Mouse (Mus musculus) heart, embryonic 16.5 days (tissue): Measurements from ENCODE around the gene Gm5269. TPM values are rescaled to one million over a fixed set of nuclear protein-coding genes. Genes with fewer than 3 reads are reported as not detected.

Experiments used
- ATAC-seq: fragments of 200-750 bp; cut with Nextera tagmentation; replicated peaks from 2 replicates; pipeline ENCODE4 v1.8.0; 2017; ENCODE audit warnings: moderate number of reproducible peaks; ENCODE audit not compliant: insufficient read depth, low FRiP score; ENCODE audit errors: extremely low read depth
- H3K27ac ChIP-seq: fragments of 300-500 bp; sonication (generic); 2 replicates; pipeline ENCODE4 v1.5.1; 2014; ENCODE audit warnings: mild to moderate bottlenecking, low read length, control low read depth, moderate library complexity
- H3K27me3 ChIP-seq: fragments of 300-500 bp; sonication (generic); 2 replicates; pipeline ENCODE4 v1.6.1; 2014; ENCODE audit warnings: low read length, mixed read lengths; ENCODE audit not compliant: control insufficient read depth, insufficient read depth
- H3K36me3 ChIP-seq: fragments of 300-500 bp; sonication (generic); 2 replicates; pipeline ENCODE4 v1.6.1; 2014; ENCODE audit not compliant: control insufficient read depth, insufficient read depth
- H3K4me1 ChIP-seq: fragments of 300-500 bp; sonication (generic); 2 replicates; pipeline ENCODE4 v1.6.1; 2014; ENCODE audit warnings: low read length, mixed read lengths; ENCODE audit not compliant: control insufficient read depth, insufficient read depth
- H3K4me2 ChIP-seq: fragments of 300-500 bp; sonication (generic); 2 replicates; pipeline ENCODE4 v1.6.1; 2014; ENCODE audit warnings: low read depth, mild to moderate bottlenecking, control low read depth, low read length
- H3K4me3 ChIP-seq: fragments of 300-500 bp; sonication (generic); 2 replicates; pipeline ENCODE4 v1.5.1; 2014; ENCODE audit warnings: mild to moderate bottlenecking, control low read depth, low read length
- H3K9ac ChIP-seq: fragments of 300-500 bp; sonication (generic); 2 replicates; pipeline ENCODE4 v1.6.1; 2014; ENCODE audit warnings: low read length, control low read depth
- H3K9me3 ChIP-seq: fragments of 300-500 bp; sonication (generic); replicated peaks from 2 replicates; pipeline ENCODE4 v1.6.1; 2016; ENCODE audit warnings: low read length; ENCODE audit not compliant: control insufficient read depth
- WGBS: fragments of 180-500 bp; shearing (Covaris S2); extraction: QIAGEN DNeasy Blood & Tissue Kit; methylation state at CpG from one replicate; pipeline ENCODE4 v1.1.7; 2014; 5-methylcytosine and 5-hydroxymethylcytosine counted together
- polyA plus RNA-seq: library from polyadenylated mRNA; unstranded; fragments of >200 nt; fragmentation: Nextera tagmentation; extraction: Ambion mirVana; gene quantifications from 2 replicates; pipeline ENCODE4 v1.2.1, GENCODE M21; 2015

Gene Gm5269
- not detected in 2 replicates for polyA plus RNA-seq

DNA sequence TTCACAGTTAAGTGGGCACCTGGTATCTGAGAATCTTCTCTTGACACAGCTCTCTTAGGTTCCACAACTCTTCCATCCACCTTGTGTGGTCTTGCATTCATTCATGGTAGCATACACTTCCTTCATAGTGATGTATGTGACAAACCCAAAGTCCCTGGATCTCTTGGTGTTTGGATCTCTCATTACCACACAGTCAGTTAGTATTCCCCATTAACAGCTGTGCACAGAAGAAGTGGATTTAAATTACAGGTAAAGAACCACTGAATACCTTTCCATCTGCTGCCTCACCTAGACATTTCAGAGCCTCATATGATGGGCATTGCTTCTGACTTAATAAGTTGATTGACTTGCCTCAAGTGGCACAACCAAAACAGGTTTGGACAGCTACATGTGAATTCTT is at the start of gene Gm5269:
TSS of gene Gm5269 (minus strand) at position 101 of the 400 bp plus-strand sequence.
- H3K4me2 ChIP-seq = no peak within 1 kb of the TSS
- ATAC-seq = no peak
- no peak within 1 kb of the TSS for H3K27ac ChIP-seq
- no peak within 1 kb of the TSS for H3K4me3 ChIP-seq
- H3K27me3 ChIP-seq = no peaks in the 10 kb centered on the region
- no peaks in the 10 kb centered on the region for H3K4me1 ChIP-seq
- H3K9me3 ChIP-seq = no peaks in the 10 kb centered on the region
- no peak within 1 kb of the TSS for H3K9ac ChIP-seq
- no peaks in the 10 kb centered on the region for H3K36me3 ChIP-seq

- Histone ChIP-seq H3K27me3 (peaks cover 2% of the 10 kb centered on the region; the same call in 1 of the 2 replicates), H3K36me3 (no peaks in the 10 kb centered on the region), H3K9me3 (no peaks in the 10 kb centered on the region), H3K4me2 (no peak overlapping the region), H3K4me1 (peaks cover 3% of the 10 kb centered on the region), H3K9ac (no peak overlapping the region), H3K27ac (no peak overlapping the region), H3K4me3 (no peak overlapping the region)
- ATAC-seq = no peak
Measured at GRCm38 (mm10) chr1:45931127-45931526, 41.1 kb upstream of the Gm5269 start.

DNA sequence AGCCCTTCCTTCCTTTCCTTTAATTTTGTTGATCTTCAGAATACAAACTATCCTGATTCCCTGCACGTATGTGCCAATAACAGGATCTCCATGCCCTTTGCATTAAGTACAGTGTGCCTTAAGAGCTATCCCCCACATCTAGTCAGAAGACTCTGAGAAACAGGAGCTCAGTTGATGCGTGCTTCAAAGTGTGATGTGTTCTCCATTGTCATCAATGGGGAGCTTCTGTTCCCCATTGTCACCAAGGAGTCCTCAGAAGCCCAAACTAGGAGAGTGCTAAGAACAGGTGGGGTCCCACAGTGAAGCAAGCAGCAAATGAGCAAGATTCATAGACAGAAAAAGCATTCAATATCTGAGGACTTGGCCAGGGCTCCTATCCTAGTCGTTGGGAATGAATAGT is 36.8 kb upstream of the Gm5269 start:
- no peaks in the 10 kb centered on the region for H3K9me3 ChIP-seq
- no peak overlapping the region for H3K4me3 ChIP-seq
- ATAC-seq = no peak
- peaks cover 6% of the 10 kb centered on the region for H3K4me1 ChIP-seq
- H3K36me3 ChIP-seq = no peaks in the 10 kb centered on the region
- whole genome bisulfite sequencing = 38% methylated on average over 3 of the region's 3 CpGs
- H3K27ac ChIP-seq = no peak overlapping the region
- H3K9ac ChIP-seq = no peak overlapping the region
- peaks cover 2% of the 10 kb centered on the region; the same call in 1 of the 2 replicates for H3K27me3 ChIP-seq
- no peak overlapping the region for H3K4me2 ChIP-seq

DNA sequence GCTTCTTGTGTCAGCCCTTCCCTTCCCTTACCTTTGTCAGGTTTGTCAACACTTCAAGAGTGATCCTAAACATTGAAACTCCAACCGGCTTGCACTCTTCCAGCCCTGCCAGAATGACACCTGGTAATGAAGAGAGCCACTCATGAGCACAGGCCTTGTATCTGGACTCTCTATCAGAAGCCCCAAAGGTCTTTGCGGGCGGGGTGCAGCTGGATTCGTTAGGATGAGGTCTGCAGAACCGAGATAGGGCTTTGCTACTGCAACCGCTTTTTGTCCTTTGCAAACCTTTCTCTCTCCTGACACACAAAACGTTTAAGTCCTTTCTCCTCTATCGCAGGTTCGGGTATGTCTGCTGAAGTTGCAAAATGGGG is 36.3 kb upstream of the Gm5269 start, which contains the start of gene Slc40a1:
TSS of gene Slc40a1 (minus strand) at position 131 of the 371 bp plus-strand sequence.
- peak within 1 kb of the TSS; percentile 76 for H3K9ac ChIP-seq
- H3K36me3 ChIP-seq = no peaks in the 10 kb centered on the region
- peaks cover 6% of the 10 kb centered on the region for H3K4me1 ChIP-seq
- WGBS = 26% methylated on average over 9 of the region's 9 CpGs
- no peak for ATAC-seq
- H3K27me3 ChIP-seq = peaks cover 2% of the 10 kb centered on the region; the same call in 1 of the 2 replicates
- H3K9me3 ChIP-seq = no peaks in the 10 kb centered on the region
- peak within 1 kb of the TSS; percentile 4; the same call in 1 of the 2 replicates for H3K27ac ChIP-seq
- peak within 1 kb of the TSS; percentile 70 for H3K4me3 ChIP-seq
- peak within 1 kb of the TSS; percentile 90 for H3K4me2 ChIP-seq

GRCm38 (mm10) chr1:45925500-45926392 is 35.7 kb upstream of the Gm5269 start:
- Histone ChIP-seq H3K27me3 (peaks cover 2% of the 10 kb centered on the region; the same call in 1 of the 2 replicates), H3K27ac (peak overlapping the region; percentile 4; the same call in 1 of the 2 replicates), H3K9ac (peak overlapping the region; percentile 76), H3K36me3 (no peaks in the 10 kb centered on the region), H3K4me3 (peak overlapping the region; percentile 70), H3K4me2 (peak overlapping the region; percentile 90), H3K4me1 (peaks cover 6% of the 10 kb centered on the region), H3K9me3 (no peaks in the 10 kb centered on the region)
- WGBS = 1% methylated on average over 53 of the region's 53 CpGs
- peak; percentile 97 for ATAC-seq

- H3K27me3 ChIP-seq = peaks cover 2% of the 10 kb centered on the region; the same call in 1 of the 2 replicates
- 0 out of 2 replicates have a peak overlapping the region, but pooled peaks have one; percentile 4 for H3K27ac ChIP-seq
- WGBS = 6% methylated on average over 7 of the region's 7 CpGs
- H3K4me1 ChIP-seq = peaks cover 6% of the 10 kb centered on the region
- no peaks in the 10 kb centered on the region for H3K36me3 ChIP-seq
- H3K4me3 ChIP-seq = peak overlapping the region; percentile 70
- H3K4me2 ChIP-seq = peak overlapping the region; percentile 90
- no peaks in the 10 kb centered on the region for H3K9me3 ChIP-seq
- ATAC-seq = 0 out of 2 replicates have a peak, but pooled peaks have one; percentile 20
- H3K9ac ChIP-seq = peak overlapping the region; percentile 76
Measured at GRCm38 (mm10) chr1:45925131-45925499, 35.0 kb upstream of the Gm5269 start.

GRCm38 (mm10) chr1:45924516-45924915 is 34.4 kb upstream of the Gm5269 start:
- Histone ChIP-seq H3K27ac (no peak overlapping the region), H3K9ac (no peak overlapping the region), H3K4me3 (no peak overlapping the region), H3K9me3 (no peaks in the 10 kb centered on the region), H3K36me3 (no peaks in the 10 kb centered on the region), H3K4me2 (no peak overlapping the region), H3K27me3 (peaks cover 2% of the 10 kb centered on the region; the same call in 1 of the 2 replicates), H3K4me1 (peaks cover 6% of the 10 kb centered on the region)
- ATAC-seq = no peak
- WGBS = 61% methylated on average over 7 of the region's 7 CpGs

- 75% methylated on average over 4 of the region's 4 CpGs for WGBS
- H3K9me3 ChIP-seq = no peaks in the 10 kb centered on the region
- H3K27me3 ChIP-seq = peaks cover 2% of the 10 kb centered on the region; the same call in 1 of the 2 replicates
- no peak for ATAC-seq
- H3K4me3 ChIP-seq = no peak overlapping the region
- no peak overlapping the region for H3K4me2 ChIP-seq
- H3K27ac ChIP-seq = no peak overlapping the region
- peaks cover 6% of the 10 kb centered on the region for H3K4me1 ChIP-seq
- no peaks in the 10 kb centered on the region for H3K36me3 ChIP-seq
- no peak overlapping the region for H3K9ac ChIP-seq
Measured at GRCm38 (mm10) chr1:45923306-45923705, 33.2 kb upstream of the Gm5269 start.

DNA sequence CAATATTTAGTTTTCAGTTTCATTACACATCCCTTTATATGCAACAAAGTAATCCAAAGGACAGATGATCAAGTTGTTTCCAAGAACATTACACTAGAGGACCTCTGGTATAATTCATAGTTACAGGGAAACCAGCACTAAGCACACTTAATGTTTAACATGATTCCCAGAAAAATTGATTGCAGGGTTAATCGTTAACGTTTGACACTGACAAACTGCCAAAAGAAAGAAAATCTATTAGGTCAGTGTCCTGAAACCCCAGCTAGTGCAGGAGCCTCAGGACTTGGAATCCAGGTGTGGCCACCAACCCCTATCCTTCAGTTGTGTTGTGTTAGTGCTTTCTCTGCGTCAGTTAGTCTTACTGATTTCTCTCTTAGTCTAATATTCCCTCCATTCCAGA is 30.6 kb upstream of the Gm5269 start:
- H3K9me3 ChIP-seq = no peaks in the 10 kb centered on the region
- no peak overlapping the region for H3K4me2 ChIP-seq
- H3K4me1 ChIP-seq = peaks cover 3% of the 10 kb centered on the region
- H3K36me3 ChIP-seq = no peaks in the 10 kb centered on the region
- no peak for ATAC-seq
- WGBS = 95% methylated on average over 3 of the region's 3 CpGs
- no peak overlapping the region for H3K4me3 ChIP-seq
- no peak overlapping the region for H3K9ac ChIP-seq
- no peaks in the 10 kb centered on the region for H3K27me3 ChIP-seq
- H3K27ac ChIP-seq = no peak overlapping the region
